Mouse (Mus musculus) testis, adult 2 months (tissue): Measurements from ENCODE around the gene Myl4. TPM values are rescaled to one million over a fixed set of nuclear protein-coding genes. Genes with fewer than 3 reads are reported as not detected.
A peak's percentile ranks its signal among the peaks of the same experiment; 100 is the strongest.

Experiments used
- H3K27ac ChIP-seq: fragments of 200-500 bp; 2 replicates; pipeline ENCODE4 v1.5.1; 2012; ENCODE audit warnings: low read depth, low read length; ENCODE audit not compliant: control insufficient read depth, insufficient read depth
- H3K27me3 ChIP-seq: fragments of 200-500 bp; 2 replicates; pipeline ENCODE4 v1.6.1; 2012; ENCODE audit warnings: mild to moderate bottlenecking, low read length, moderate library complexity; ENCODE audit not compliant: control insufficient read depth, insufficient read depth
- H3K36me3 ChIP-seq: fragments of 200-500 bp; 2 replicates; pipeline ENCODE4 v1.6.1; 2012; ENCODE audit warnings: mild to moderate bottlenecking, low read length; ENCODE audit not compliant: control insufficient read depth, insufficient read depth
- H3K4me1 ChIP-seq: fragments of 200-500 bp; 2 replicates; pipeline ENCODE4 v1.6.1; 2012; ENCODE audit warnings: low read length; ENCODE audit not compliant: control insufficient read depth, insufficient read depth
- H3K4me3 ChIP-seq: fragments of 200-500 bp; 2 replicates; pipeline ENCODE4 v1.5.1; 2012; ENCODE audit warnings: low read depth, mild to moderate bottlenecking, low read length, moderate library complexity, mixed read lengths; ENCODE audit not compliant: control insufficient read depth
- CTCF ChIP-seq: fragments of 200-500 bp; IDR thresholded peaks from 2 replicates; pipeline ENCODE4 v1.5.1; 2012; ENCODE audit warnings: low read depth, mild to moderate bottlenecking, inconsistent platforms, low read length, moderate library complexity; ENCODE audit not compliant: control insufficient read depth, insufficient read depth, insufficient replicate concordance
- POLR2A ChIP-seq: fragments of 200-500 bp; IDR thresholded peaks from 2 replicates; pipeline ENCODE4 v1.6.1; 2012; ENCODE audit warnings: low read depth, mild to moderate bottlenecking, inconsistent platforms, low read length, moderate library complexity; ENCODE audit not compliant: control insufficient read depth
- polyA plus RNA-seq: library from polyadenylated mRNA; depleted of rRNA; stranded (reverse); fragments of >200 nt; gene quantifications from 2 replicates; pipeline ENCODE4 v1.2.3, GENCODE M21; 2012; rRNA removed

Myl4 gene
- 57.4 and 63.7 TPM in 2 replicates for polyA plus RNA-seq

DNA sequence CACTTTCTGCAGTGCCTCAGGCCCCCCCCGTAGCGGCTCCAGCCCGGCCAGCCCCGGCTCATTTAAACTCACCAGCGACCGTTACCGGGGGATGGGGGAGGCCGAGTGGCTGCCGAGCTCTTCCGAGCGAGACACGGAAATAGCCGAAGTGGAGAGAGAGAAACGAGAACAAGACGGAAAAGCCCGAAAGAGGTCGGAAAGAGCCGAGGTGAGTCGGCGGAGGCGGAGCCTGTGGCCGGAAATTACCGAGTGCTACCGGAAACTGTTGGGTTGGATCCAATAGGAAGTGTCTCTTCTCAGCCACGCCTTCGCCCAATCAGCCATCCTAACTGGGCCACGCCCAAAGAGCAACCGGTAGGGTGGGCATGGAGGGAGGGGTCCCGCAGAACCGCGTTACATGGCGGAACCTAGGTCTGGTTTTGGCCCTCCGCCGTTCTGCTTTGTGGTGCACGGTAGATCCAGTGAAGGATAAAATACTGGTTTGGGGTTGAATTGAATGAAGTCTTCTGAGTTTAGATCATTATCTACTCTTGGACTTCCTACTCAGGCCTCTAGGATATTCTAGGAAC, at the start of gene Myl4, which contains the start of gene Cdc27:
Gene Myl4 (plus strand): TSS at position 258 of the 569 bp plus-strand sequence.
Gene Cdc27 (minus strand): TSS at position 215 of the 569 bp plus-strand sequence.
- TF ChIP-seq POLR2A (peak; percentile 92), CTCF (no peak)
- H3K27ac ChIP-seq, result peak within 1 kb of the TSS; percentile 100
- H3K27me3 ChIP-seq, result no peaks in the 10 kb centered on the region
- H3K36me3 ChIP-seq, result no peaks in the 10 kb centered on the region
- peaks cover 2% of the 10 kb centered on the region; the same call in 1 of the 2 replicates for H3K4me1 ChIP-seq
- peak within 1 kb of the TSS; percentile 100 for H3K4me3 ChIP-seq

DNA sequence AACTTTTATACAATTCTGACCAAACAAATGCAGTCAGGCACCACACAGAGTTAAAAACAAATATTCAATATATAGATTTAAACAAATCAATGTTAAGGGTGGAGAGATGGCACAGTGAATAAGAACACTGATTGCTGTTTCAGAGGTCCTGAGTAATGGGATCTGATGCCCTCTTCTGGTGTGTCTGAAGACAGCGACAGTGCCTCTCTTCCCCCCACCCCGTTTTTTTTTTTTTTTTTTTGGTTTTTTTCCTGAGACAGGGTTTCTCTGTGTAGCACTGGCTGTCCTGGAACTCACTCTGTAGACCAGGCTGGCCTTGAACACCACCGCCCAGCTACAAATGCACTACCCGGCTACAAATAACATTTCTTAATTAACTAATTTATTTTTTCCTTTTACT, 42.0 kb upstream of the Myl4 start:
- TF ChIP-seq POLR2A, result no peak
- TF ChIP-seq CTCF, result no peak
- H3K4me1 ChIP-seq, result no peaks in the 10 kb centered on the region
- H3K36me3 ChIP-seq, result peaks cover 4% of the 10 kb centered on the region; the same call in 1 of the 2 replicates
- H3K27ac ChIP-seq, result no peak overlapping the region
- no peaks in the 10 kb centered on the region for H3K27me3 ChIP-seq
- H3K4me3 ChIP-seq, result no peak overlapping the region

DNA sequence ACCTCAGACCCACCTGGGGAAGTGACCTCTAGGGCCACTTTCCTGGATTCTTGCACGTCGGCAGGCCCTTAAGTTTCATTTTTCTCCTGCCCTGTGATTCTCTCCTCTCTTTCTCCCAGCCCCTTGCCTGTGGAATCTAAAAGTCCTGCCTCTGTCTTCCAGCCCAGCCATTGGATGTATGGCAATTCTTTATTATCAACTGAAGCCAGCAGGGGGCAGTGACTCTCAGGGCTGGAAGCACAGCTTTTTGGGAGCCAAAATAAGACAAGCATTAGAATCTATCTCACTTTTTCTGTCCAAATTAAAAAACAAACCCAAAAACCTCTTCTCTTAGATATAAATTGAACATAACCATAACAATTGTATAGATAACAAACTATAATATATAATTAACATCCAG, 39.9 kb upstream of the Myl4 start:
- Histone ChIP-seq H3K4me3 (no peak overlapping the region), H3K27ac (no peak overlapping the region), H3K36me3 (peaks cover 4% of the 10 kb centered on the region; the same call in 1 of the 2 replicates), H3K4me1 (no peaks in the 10 kb centered on the region), H3K27me3 (no peaks in the 10 kb centered on the region)
- TF ChIP-seq CTCF, result no peak
- TF ChIP-seq POLR2A, result no peak

DNA sequence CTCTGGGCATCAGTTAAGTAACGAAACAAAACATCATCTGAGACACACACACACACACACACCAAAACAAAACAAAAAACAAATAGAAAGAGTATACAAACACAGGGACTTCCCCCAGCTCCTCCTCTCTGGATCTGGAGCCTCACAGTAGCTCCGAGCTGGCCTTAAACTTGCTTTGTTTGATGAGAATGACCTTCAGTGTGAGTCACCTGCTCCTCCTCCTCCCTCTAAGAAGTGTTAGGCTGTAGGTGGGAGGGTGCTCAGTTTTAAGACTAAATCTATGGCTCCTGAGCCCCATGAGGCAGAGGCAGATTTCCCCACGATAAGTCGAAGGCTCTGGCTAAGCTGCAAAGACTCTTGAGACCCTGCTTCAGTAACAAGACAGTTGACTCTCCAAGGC, 38.0 kb upstream of the Myl4 start:
- Histone ChIP-seq H3K27me3 (no peaks in the 10 kb centered on the region), H3K27ac (no peak overlapping the region), H3K4me1 (no peaks in the 10 kb centered on the region), H3K4me3 (no peak overlapping the region), H3K36me3 (peaks cover 3% of the 10 kb centered on the region; the same call in 1 of the 2 replicates)
- TF ChIP-seq CTCF (no peak), POLR2A (no peak)

DNA sequence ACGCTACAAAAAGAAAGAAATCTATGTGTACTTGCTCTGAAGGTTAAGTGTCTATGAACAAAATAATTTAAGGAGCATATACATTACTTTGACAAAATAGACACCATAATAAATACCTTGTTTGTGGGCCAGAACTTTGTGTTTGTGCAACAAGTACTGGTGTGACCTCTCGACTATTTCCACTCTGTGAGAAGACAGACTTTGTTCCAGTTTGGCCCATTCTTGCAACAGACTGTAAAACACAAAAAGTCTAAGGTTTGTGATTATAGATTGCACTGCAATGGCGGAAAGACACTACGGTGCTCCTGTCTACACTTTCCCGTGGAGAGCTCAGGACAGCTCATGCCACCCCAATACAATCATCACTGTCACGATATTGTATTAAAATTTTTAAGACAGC, 24.5 kb upstream of the Myl4 start:
- no peaks in the 10 kb centered on the region for H3K27me3 ChIP-seq
- no peak overlapping the region for H3K4me3 ChIP-seq
- H3K36me3 ChIP-seq, result peaks cover 1% of the 10 kb centered on the region
- no peaks in the 10 kb centered on the region for H3K4me1 ChIP-seq
- no peak overlapping the region for H3K27ac ChIP-seq
- TF ChIP-seq CTCF, result no peak
- TF ChIP-seq POLR2A, result no peak

DNA sequence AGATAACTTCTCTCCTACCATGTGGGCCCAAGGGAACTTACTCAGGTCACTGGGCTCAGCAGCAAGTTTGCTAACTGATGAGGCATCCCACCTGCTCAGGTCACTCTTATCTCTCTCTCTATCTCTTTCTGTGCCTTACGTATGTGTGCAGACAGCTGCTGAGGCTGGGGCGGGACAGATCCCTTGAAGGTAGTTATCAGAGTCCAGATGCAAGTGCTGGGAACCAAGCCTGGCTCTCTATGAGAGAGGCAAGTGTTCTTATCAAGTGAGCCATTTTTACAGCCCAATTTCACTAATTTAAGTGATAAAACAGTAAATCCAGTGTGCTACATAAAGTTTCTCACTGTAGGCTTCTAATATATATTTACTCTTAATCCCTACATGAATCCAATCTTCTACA, 13.6 kb upstream of the Myl4 start:
- H3K4me3 ChIP-seq, result no peak overlapping the region
- H3K27me3 ChIP-seq, result no peaks in the 10 kb centered on the region
- 0 out of 2 replicates have a peak, but pooled peaks cover 1% of the 10 kb centered on the region for H3K36me3 ChIP-seq
- no peaks in the 10 kb centered on the region for H3K4me1 ChIP-seq
- no peak for TF ChIP-seq CTCF
- H3K27ac ChIP-seq, result no peak overlapping the region

DNA sequence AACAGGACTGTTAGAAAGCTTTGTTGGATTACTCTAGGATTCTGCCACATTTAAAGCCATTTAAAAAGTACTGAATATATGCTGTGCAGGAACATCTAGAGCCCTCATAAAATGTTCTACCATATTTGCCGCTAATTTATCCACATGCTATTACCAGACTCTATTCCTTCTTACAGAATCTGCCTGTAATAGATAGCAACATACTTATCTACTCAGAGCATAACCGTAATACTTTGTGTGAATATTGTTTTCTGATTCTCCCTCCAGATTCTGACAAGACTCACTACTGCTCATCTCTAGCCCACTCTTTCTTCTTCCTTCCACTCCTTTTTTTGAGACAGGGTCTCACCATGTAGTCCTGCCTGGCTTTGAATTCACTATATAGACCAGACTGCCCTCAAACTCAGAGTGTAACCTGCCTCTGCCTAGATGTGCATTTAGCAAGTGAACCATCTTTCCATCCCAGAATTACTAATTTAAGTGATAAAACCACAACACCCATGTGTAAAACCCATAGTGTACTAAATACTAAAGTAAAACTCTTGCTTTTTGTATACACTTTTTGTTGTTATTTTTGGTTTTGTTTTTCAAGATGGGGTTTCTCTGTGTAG, 12.4 kb upstream of the Myl4 start:
- Histone ChIP-seq H3K27me3 (no peaks in the 10 kb centered on the region), H3K27ac (no peak overlapping the region), H3K36me3 (0 out of 2 replicates have a peak, but pooled peaks cover 1% of the 10 kb centered on the region), H3K4me3 (no peak overlapping the region), H3K4me1 (no peaks in the 10 kb centered on the region)
- TF ChIP-seq CTCF (no peak), POLR2A (no peak)
